Mouse (Mus musculus) MEL (cell line): ENCODE data around the gene Tnrc18. TPM values are rescaled to one million over a fixed set of nuclear protein-coding genes. Genes with fewer than 3 reads are reported as not detected.

Experiments used
- DNase-seq: peaks from one replicate; pipeline ENCODE4 v3.0.0; 2011; ENCODE audit warnings: low read depth, low spot score
- H3K27ac ChIP-seq: 2 replicates; pipeline ENCODE4 v1.5.1; 2012; ENCODE audit warnings: low read depth, mild to moderate bottlenecking, control low read depth, low read length, moderate library complexity; ENCODE audit not compliant: control insufficient read depth
- H3K27me3 ChIP-seq, 2 experiments: fragments of 150-350 bp in 1 of 2; sonication (generic) in 1 of 2; 2 replicates each; pipeline ENCODE4 v1.6.1; 2012; ENCODE audit warnings: low read length in 2 of 2, mild to moderate bottlenecking in 2 of 2, improper control_type of control experiment in 1 of 2, moderate library complexity in 1 of 2; ENCODE audit not compliant: insufficient read depth in 2 of 2, control insufficient read depth in 1 of 2
- H3K36me3 ChIP-seq, 2 experiments: 2 replicates each; pipeline ENCODE4 v1.6.1; 2012 to 2014; ENCODE audit warnings: low read length in 2 of 2, improper control_type of control experiment in 1 of 2, inconsistent platforms in 1 of 2, mild to moderate bottlenecking in 1 of 2; ENCODE audit not compliant: insufficient read depth in 2 of 2, control insufficient read depth in 1 of 2
- H3K4me1 ChIP-seq, 2 experiments: fragments of 150-350 bp in 1 of 2; sonication (generic) in 1 of 2; 2 replicates each; pipeline ENCODE4 v1.6.1; 2012; ENCODE audit warnings: low read length in 2 of 2, improper control_type of control experiment in 1 of 2, mild to moderate bottlenecking in 1 of 2; ENCODE audit not compliant: insufficient read depth in 2 of 2, control insufficient read depth in 1 of 2
- H3K4me3 ChIP-seq, 2 experiments: fragments of 150-350 bp in 1 of 2; sonication (generic) in 1 of 2; 2 replicates each; pipeline ENCODE4 v1.5.1; 2012; ENCODE audit warnings: low read depth in 2 of 2, low read length in 2 of 2, mild to moderate bottlenecking in 2 of 2, moderate library complexity in 2 of 2, control low read depth in 1 of 2, improper control_type of control experiment in 1 of 2; ENCODE audit not compliant: control insufficient read depth in 1 of 2, insufficient read depth in 1 of 2
- H3K79me2 ChIP-seq: 2 replicates; pipeline ENCODE4 v1.6.1; 2012; ENCODE audit warnings: mild to moderate bottlenecking, low read length, moderate library complexity; ENCODE audit not compliant: control insufficient read depth, poor library complexity, insufficient read depth
- H3K9ac ChIP-seq: 2 replicates; pipeline ENCODE4 v1.6.1; 2012; ENCODE audit warnings: low read depth, mild to moderate bottlenecking, control low read depth, low read length, moderate library complexity; ENCODE audit not compliant: control insufficient read depth, poor library complexity, severe bottlenecking
- H3K9me3 ChIP-seq: fragments of 150-350 bp; sonication (generic); replicated peaks from 2 replicates; pipeline ENCODE4 v1.6.1; 2012; ENCODE audit warnings: mild to moderate bottlenecking, low read length, improper control_type of control experiment, moderate library complexity; ENCODE audit not compliant: insufficient read depth
- BHLHE40 ChIP-seq: IDR thresholded peaks from 2 replicates; pipeline ENCODE4 v1.6.1; 2012; ENCODE audit warnings: low read depth, mild to moderate bottlenecking, inconsistent platforms, low read length, improper control_type of control experiment, borderline replicate concordance
- CHD1 ChIP-seq: IDR thresholded peaks from 2 replicates; pipeline ENCODE4 v1.6.1; 2012; ENCODE audit warnings: low read depth, mild to moderate bottlenecking, inconsistent platforms, low read length, improper control_type of control experiment
- CHD2 ChIP-seq: IDR thresholded peaks from 2 replicates; pipeline ENCODE4 v1.6.1; 2011; ENCODE audit warnings: low read length, improper control_type of control experiment
- E2F4 ChIP-seq: IDR thresholded peaks from 2 replicates; pipeline ENCODE4 v1.6.1; 2011; ENCODE audit warnings: low read depth, low read length, improper control_type of control experiment, borderline replicate concordance
- ELF1 ChIP-seq: IDR thresholded peaks from 2 replicates; pipeline ENCODE4 v1.6.1; 2014; ENCODE audit warnings: low read depth, mild to moderate bottlenecking, inconsistent platforms, low read length, improper control_type of control experiment, moderate library complexity
- GATA1 ChIP-seq: IDR thresholded peaks from 2 replicates; pipeline ENCODE4 v1.6.1; 2011; ENCODE audit warnings: low read depth, low read length, improper control_type of control experiment
- KAT2A ChIP-seq: conservative IDR thresholded peaks from 2 replicates; pipeline ENCODE4 v1.6.1; 2012; ENCODE audit warnings: low read depth, low read length, improper control_type of control experiment, inconsistent platforms
- MAX ChIP-seq: IDR thresholded peaks from 2 replicates; pipeline ENCODE4 v1.6.1; 2011; ENCODE audit warnings: low read length, improper control_type of control experiment
- MEF2A ChIP-seq: IDR thresholded peaks from 2 replicates; pipeline ENCODE4 v1.6.1; 2014; ENCODE audit warnings: low read depth, mild to moderate bottlenecking, inconsistent platforms, low read length, improper control_type of control experiment; ENCODE audit not compliant: poor library complexity, insufficient replicate concordance, severe bottlenecking; ENCODE audit errors: extremely low read depth
- MYC ChIP-seq: IDR thresholded peaks from 2 replicates; pipeline ENCODE4 v1.6.1; 2011; ENCODE audit warnings: low read depth, mild to moderate bottlenecking, low read length, improper control_type of control experiment, moderate library complexity
- POLR2AphosphoS5 ChIP-seq: IDR thresholded peaks from 2 replicates; pipeline ENCODE4 v1.6.1; 2012; ENCODE audit warnings: low read depth, borderline replicate concordance, mild to moderate bottlenecking, inconsistent platforms, low read length, moderate library complexity, mixed read lengths
- RAD21 ChIP-seq: IDR thresholded peaks from 2 replicates; pipeline ENCODE4 v1.6.1; 2011; ENCODE audit warnings: mild to moderate bottlenecking, low read depth, low read length, improper control_type of control experiment
- SMC3 ChIP-seq: IDR thresholded peaks from 2 replicates; pipeline ENCODE4 v1.6.1; 2011; ENCODE audit warnings: low read depth, low read length, improper control_type of control experiment
- TAL1 ChIP-seq: IDR thresholded peaks from 2 replicates; pipeline ENCODE4 v1.6.1; 2012; ENCODE audit warnings: mild to moderate bottlenecking, inconsistent platforms, low read length, moderate library complexity, mixed read lengths
- TBP ChIP-seq: IDR thresholded peaks from 2 replicates; pipeline ENCODE4 v1.8.0; 2011; ENCODE audit warnings: low read depth, low read length, improper control_type of control experiment
- UBTF ChIP-seq: IDR thresholded peaks from 2 replicates; pipeline ENCODE4 v1.6.1; 2012; ENCODE audit warnings: low read depth, mild to moderate bottlenecking, inconsistent platforms, low read length, improper control_type of control experiment, moderate library complexity, borderline replicate concordance; ENCODE audit not compliant: insufficient read depth
- USF1 ChIP-seq: IDR thresholded peaks from 2 replicates; pipeline ENCODE4 v1.6.1; 2014; ENCODE audit warnings: low read depth, mild to moderate bottlenecking, inconsistent platforms, low read length, improper control_type of control experiment, moderate library complexity
- ZC3H11A ChIP-seq: IDR thresholded peaks from 2 replicates; pipeline ENCODE4 v1.6.1; 2012; ENCODE audit warnings: low read depth, mild to moderate bottlenecking, inconsistent platforms, low read length, improper control_type of control experiment
- ZKSCAN1 ChIP-seq: IDR thresholded peaks from 2 replicates; pipeline ENCODE4 v1.6.1; 2012; ENCODE audit warnings: low read depth, mild to moderate bottlenecking, inconsistent platforms, low read length, improper control_type of control experiment, moderate library complexity
- polyA plus RNA-seq, 2 experiments: library from polyadenylated mRNA; stranded (reverse) in 1 of 2; unstranded in 1 of 2; fragments of >175 nt in 1 of 2; fragments of >200 nt in 1 of 2; gene quantifications; 2 replicates each; pipeline versions ENCODE4 v1.2.1 to v1.2.4; 2012; ENCODE audit warnings: low replicate concordance in 2 of 2, low read depth in 1 of 2; ENCODE audit not compliant: insufficient read length in 2 of 2, insufficient read depth in 1 of 2, missing spikeins in 1 of 2
- total RNA-seq: library from RNA; depleted of rRNA; stranded (reverse); fragments of 300-350 nt; gene quantifications from 2 replicates; pipeline ENCODE4 v1.2.3, GENCODE M21; 2012

Gene Tnrc18
- total and polyA plus RNA-seq, 3 experiments = 0.31 to 3.4 TPM; not detected in 1

- Histone ChIP-seq H3K27me3 (no peaks in the 10 kb centered on the region), H3K4me3 (no peak overlapping the region), H3K27ac (no peak overlapping the region), H3K4me1 (no peaks in the 10 kb centered on the region), H3K9me3 (no peaks in the 10 kb centered on the region), H3K36me3 (no peaks in the 10 kb centered on the region), H3K79me2 (no peaks in the 10 kb centered on the region), H3K9ac (no peak overlapping the region)
- no peak for TF ChIP-seq KAT2A
- TF ChIP-seq ZKSCAN1 = no peak
- TF ChIP-seq ZC3H11A = no peak
- TF ChIP-seq RAD21 = no peak
- TF ChIP-seq MEF2A = no peak
- no peak for TF ChIP-seq POLR2AphosphoS5
- no peak for TF ChIP-seq MAX
- no peak for TF ChIP-seq E2F4
- no peak for TF ChIP-seq TBP
- TF ChIP-seq ELF1 = no peak
- no peak for TF ChIP-seq TAL1
- no peak for TF ChIP-seq UBTF
- no peak for DNase-seq
Measured at GRCm38 (mm10) chr5:142776080-142776479, 41.4 kb downstream of the Tnrc18 start.

GRCm38 (mm10) chr5:142774771-142775170 is 42.7 kb downstream of the Tnrc18 start:
- Histone ChIP-seq H3K9me3 (no peaks in the 10 kb centered on the region), H3K79me2 (no peaks in the 10 kb centered on the region), H3K36me3 (no peaks in the 10 kb centered on the region), H3K4me3 (no peak overlapping the region), H3K27me3 (no peaks in the 10 kb centered on the region), H3K9ac (no peak overlapping the region), H3K27ac (no peak overlapping the region), H3K4me1 (no peaks in the 10 kb centered on the region)
- DNase-seq = no peak
- TF ChIP-seq CHD1 (no peak), SMC3 (no peak), CHD2 (no peak)

- H3K9ac ChIP-seq = no peak overlapping the region
- no peaks in the 10 kb centered on the region for H3K4me1 ChIP-seq
- no peaks in the 10 kb centered on the region for H3K27me3 ChIP-seq
- DNase-seq = no peak
- H3K36me3 ChIP-seq = no peaks in the 10 kb centered on the region
- H3K79me2 ChIP-seq = no peaks in the 10 kb centered on the region
- no peak overlapping the region for H3K4me3 ChIP-seq
- no peaks in the 10 kb centered on the region for H3K9me3 ChIP-seq
- no peak for TF ChIP-seq ZC3H11A
- no peak for TF ChIP-seq CHD1
- TF ChIP-seq MYC = no peak
- no peak for TF ChIP-seq GATA1
- TF ChIP-seq UBTF = no peak
- no peak for TF ChIP-seq USF1
- TF ChIP-seq BHLHE40 = no peak
- H3K27ac ChIP-seq = no peak overlapping the region
Measured at GRCm38 (mm10) chr5:142771964-142772363, 45.5 kb downstream of the Tnrc18 start.
